Mouse (Mus musculus): ENCODE data around the gene Gsap. TPM values are rescaled to one million over a fixed set of nuclear protein-coding genes. Genes with fewer than 3 reads are reported as not detected.
"Not testable (repeated sequence)": the region's sequence is repeated elsewhere in the genome, so short reads cannot be mapped to it uniquely, and the experiment has no call there.

Gene Gsap
- polyA plus RNA-seq, 1 experiment from 2014 or later, result 5.0 TPM

- no peak overlapping the region for H3K9ac ChIP-seq
- WGBS, result 76% methylated on average over 21 of the region's 21 CpGs
- peak; percentile 36; the same call in 1 of the 2 replicates for ATAC-seq
- no peak overlapping the region for H3K4me2 ChIP-seq
- no peaks in the 10 kb centered on the region for H3K9me3 ChIP-seq (replicated peaks)
- no peak overlapping the region for H3K27ac ChIP-seq
- no peaks in the 10 kb centered on the region for H3K27me3 ChIP-seq
- no peak overlapping the region for H3K4me3 ChIP-seq
- H3K4me1 ChIP-seq, result no peaks in the 10 kb centered on the region
- no peaks in the 10 kb centered on the region for H3K36me3 ChIP-seq (ENCODE audit: poor library complexity, severe bottlenecking)
Observed at GRCm38 (mm10) chr5:21299076-21299755, 113.2 kb downstream of the Gsap start.

GRCm38 (mm10) chr5:21300058-21300457 is 114.0 kb downstream of the Gsap start:
- H3K4me2 ChIP-seq, result no peak overlapping the region
- H3K9me3 ChIP-seq (replicated peaks), result no peaks in the 10 kb centered on the region
- no peak overlapping the region for H3K27ac ChIP-seq
- WGBS, result 87% methylated on average over 3 of the region's 3 CpGs
- H3K4me1 ChIP-seq, result no peaks in the 10 kb centered on the region
- no peaks in the 10 kb centered on the region for H3K27me3 ChIP-seq
- H3K36me3 ChIP-seq (ENCODE audit: poor library complexity, severe bottlenecking), result no peaks in the 10 kb centered on the region
- H3K9ac ChIP-seq, result no peak overlapping the region
- no peak overlapping the region for H3K4me3 ChIP-seq
- no peak for ATAC-seq

- no peaks in the 10 kb centered on the region for H3K4me1 ChIP-seq
- ATAC-seq, result no peak
- no peak overlapping the region for H3K4me3 ChIP-seq
- H3K27ac ChIP-seq, result no peak overlapping the region
- no peaks in the 10 kb centered on the region for H3K9me3 ChIP-seq (replicated peaks)
- no peak overlapping the region for H3K4me2 ChIP-seq
- H3K36me3 ChIP-seq (ENCODE audit: poor library complexity, severe bottlenecking), result no peaks in the 10 kb centered on the region
- no peaks in the 10 kb centered on the region for H3K27me3 ChIP-seq
- 68% methylated on average over 6 of the region's 6 CpGs for WGBS
- no peak overlapping the region for H3K9ac ChIP-seq
Observed at GRCm38 (mm10) chr5:21301011-21301410, 115.0 kb downstream of the Gsap start.

GRCm38 (mm10) chr5:21307165-21307564 is 121.1 kb downstream of the Gsap start:
- Histone ChIP-seq H3K36me3 (ENCODE audit: poor library complexity, severe bottlenecking) (no peaks in the 10 kb centered on the region), H3K4me1 (no peaks in the 10 kb centered on the region), H3K27me3 (no peaks in the 10 kb centered on the region), H3K4me2 (no peak overlapping the region), H3K27ac (no peak overlapping the region), H3K9me3 (replicated peaks) (no peaks in the 10 kb centered on the region), H3K9ac (no peak overlapping the region), H3K4me3 (no peak overlapping the region)
- 69% methylated on average over 5 of the region's 5 CpGs for whole genome bisulfite sequencing
- no peak for ATAC-seq

- WGBS, result 85% methylated on average over 3 of the region's 3 CpGs
- Histone ChIP-seq H3K9me3 (replicated peaks) (no peaks in the 10 kb centered on the region), H3K27me3 (no peaks in the 10 kb centered on the region), H3K36me3 (ENCODE audit: poor library complexity, severe bottlenecking) (no peaks in the 10 kb centered on the region), H3K9ac (no peak overlapping the region), H3K4me3 (no peak overlapping the region), H3K27ac (no peak overlapping the region), H3K4me2 (no peak overlapping the region), H3K4me1 (no peaks in the 10 kb centered on the region)
- no peak for ATAC-seq
Observed at GRCm38 (mm10) chr5:21314696-21315095, 128.6 kb downstream of the Gsap start.

- Histone ChIP-seq H3K4me3 (no peak overlapping the region), H3K9ac (no peak overlapping the region), H3K9me3 (replicated peaks) (no peaks in the 10 kb centered on the region), H3K36me3 (ENCODE audit: poor library complexity, severe bottlenecking) (no peaks in the 10 kb centered on the region), H3K27ac (no peak overlapping the region), H3K4me1 (no peaks in the 10 kb centered on the region), H3K4me2 (no peak overlapping the region), H3K27me3 (no peaks in the 10 kb centered on the region)
- no peak for ATAC-seq
- WGBS, result 85% methylated on average over 2 of the region's 2 CpGs
Observed at GRCm38 (mm10) chr5:21320138-21320537, 134.1 kb downstream of the Gsap start.

GRCm38 (mm10) chr5:21326494-21326893 is 140.4 kb downstream of the Gsap start:
- WGBS, result 33% methylated on average over 1 of the region's 1 CpGs
- no peaks in the 10 kb centered on the region for H3K36me3 ChIP-seq (ENCODE audit: poor library complexity, severe bottlenecking)
- H3K4me3 ChIP-seq, result no peak overlapping the region
- H3K27ac ChIP-seq, result no peak overlapping the region
- no peak overlapping the region for H3K9ac ChIP-seq
- ATAC-seq, result peak; percentile 65; the same call in 1 of the 2 replicates
- H3K9me3 ChIP-seq (replicated peaks), result no peaks in the 10 kb centered on the region
- H3K4me1 ChIP-seq, result peaks cover 9% of the 10 kb centered on the region; the same call in 1 of the 2 replicates
- no peak overlapping the region for H3K4me2 ChIP-seq
- no peaks in the 10 kb centered on the region for H3K27me3 ChIP-seq

- peaks cover 13% of the 10 kb centered on the region; the same call in 1 of the 2 replicates for H3K4me1 ChIP-seq
- no peak overlapping the region for H3K27ac ChIP-seq
- H3K36me3 ChIP-seq (ENCODE audit: poor library complexity, severe bottlenecking), result no peaks in the 10 kb centered on the region
- no peaks in the 10 kb centered on the region for H3K9me3 ChIP-seq (replicated peaks)
- no peak for ATAC-seq
- no peak overlapping the region for H3K4me3 ChIP-seq
- H3K9ac ChIP-seq, result no peak overlapping the region
- H3K27me3 ChIP-seq, result no peaks in the 10 kb centered on the region
- 77% methylated on average over 1 of the region's 1 CpGs for WGBS
- H3K4me2 ChIP-seq, result no peak overlapping the region
Observed at GRCm38 (mm10) chr5:21328560-21328959, 142.5 kb downstream of the Gsap start.

- Histone ChIP-seq H3K36me3 (ENCODE audit: poor library complexity, severe bottlenecking) (no peaks in the 10 kb centered on the region), H3K27me3 (no peaks in the 10 kb centered on the region), H3K9ac (no peak overlapping the region), H3K4me3 (no peak overlapping the region), H3K4me2 (no peak overlapping the region), H3K27ac (no peak overlapping the region), H3K4me1 (peaks cover 13% of the 10 kb centered on the region; the same call in 1 of the 2 replicates), H3K9me3 (replicated peaks) (no peaks in the 10 kb centered on the region)
- 40% methylated on average over 11 of the region's 11 CpGs for WGBS
- ATAC-seq, result no peak
Observed at GRCm38 (mm10) chr5:21329672-21330665, 143.9 kb downstream of the Gsap start.

- no peak overlapping the region for H3K4me3 ChIP-seq
- H3K27ac ChIP-seq, result no peak overlapping the region
- H3K36me3 ChIP-seq (ENCODE audit: poor library complexity, severe bottlenecking), result no peaks in the 10 kb centered on the region
- ATAC-seq, result no peak
- H3K4me1 ChIP-seq, result peaks cover 13% of the 10 kb centered on the region; the same call in 1 of the 2 replicates
- no peak overlapping the region for H3K4me2 ChIP-seq
- H3K9ac ChIP-seq, result no peak overlapping the region
- H3K9me3 ChIP-seq (replicated peaks), result no peaks in the 10 kb centered on the region
- no peaks in the 10 kb centered on the region for H3K27me3 ChIP-seq
- 77% methylated on average over 5 of the region's 5 CpGs for WGBS
Observed at GRCm38 (mm10) chr5:21331656-21332055, 145.6 kb downstream of the Gsap start.

- no peaks in the 10 kb centered on the region for H3K27me3 ChIP-seq
- H3K9ac ChIP-seq, result no peak overlapping the region
- no peaks in the 10 kb centered on the region for H3K36me3 ChIP-seq (ENCODE audit: poor library complexity, severe bottlenecking)
- H3K4me2 ChIP-seq, result no peak overlapping the region
- H3K9me3 ChIP-seq (replicated peaks), result no peaks in the 10 kb centered on the region
- no peak overlapping the region for H3K4me3 ChIP-seq
- ATAC-seq, result no peak
- peaks cover 13% of the 10 kb centered on the region; the same call in 1 of the 2 replicates for H3K4me1 ChIP-seq
- 82% methylated on average over 1 of the region's 1 CpGs for WGBS
- H3K27ac ChIP-seq, result no peak overlapping the region
Observed at GRCm38 (mm10) chr5:21332119-21332518, 146.1 kb downstream of the Gsap start.

- H3K9ac ChIP-seq; ATAC-seq; H3K36me3 ChIP-seq (ENCODE audit: poor library complexity, severe bottlenecking); H3K9me3 ChIP-seq (replicated peaks); H3K27ac ChIP-seq; H3K4me1 ChIP-seq; H3K4me3 ChIP-seq; H3K27me3 ChIP-seq; H3K4me2 ChIP-seq: not testable (repeated sequence)
Observed at GRCm38 (mm10) chr5:21342265-21342664, 156.2 kb downstream of the Gsap start.

Data from forebrain, embryonic 13.5 days (tissue).